Mouse (Mus musculus): Measurements from ENCODE around the gene Slco2a1. TPM values are rescaled to one million over a fixed set of nuclear protein-coding genes. Genes with fewer than 3 reads are reported as not detected.

Gene Slco2a1
- polyA plus RNA-seq, 1 experiment from 2014 or later: 1.8 TPM

GRCm38 (mm10) chr9:102977791-102978492 lies 10.6 kb upstream of the Slco2a1 start:
- ATAC-seq (replicated peaks; ENCODE audit: insufficient number of reproducible peaks, low FRiP score, low TSS enrichment, low read depth) (no peak), DNase-seq (ENCODE audit: low spot score) (peak; percentile 87)
- H3K4me1 ChIP-seq (ENCODE audit: control insufficient read depth, insufficient read depth, low read length): no peaks in the 10 kb centered on the region
- no peak overlapping the region for H3K4me3 ChIP-seq (ENCODE audit: low read depth, low read length)
- no peak overlapping the region for H3K9ac ChIP-seq (replicated peaks; ENCODE audit: low read length)
- H3K36me3 ChIP-seq (replicated peaks; ENCODE audit: control insufficient read depth, insufficient read depth, low read depth, low read length): no peaks in the 10 kb centered on the region
- no peaks in the 10 kb centered on the region for H3K9me3 ChIP-seq (replicated peaks; ENCODE audit: control insufficient read depth, low read length)
- no peaks in the 10 kb centered on the region for H3K27me3 ChIP-seq (ENCODE audit: control insufficient read depth, insufficient read depth, low read length)
- H3K27ac ChIP-seq (replicated peaks; ENCODE audit: low read depth, low read length): no peak overlapping the region
- 29% methylated on average over 9 of the region's 9 CpGs for WGBS
- no peak overlapping the region for H3K4me2 ChIP-seq (ENCODE audit: low read depth, low read length)

GRCm38 (mm10) chr9:102979011-102979700 lies 9.4 kb upstream of the Slco2a1 start:
- H3K27me3 ChIP-seq (ENCODE audit: control insufficient read depth, insufficient read depth, low read length): no peaks in the 10 kb centered on the region
- no peaks in the 10 kb centered on the region for H3K36me3 ChIP-seq (replicated peaks; ENCODE audit: control insufficient read depth, insufficient read depth, low read depth, low read length)
- WGBS: 84% methylated on average over 3 of the region's 3 CpGs
- no peak overlapping the region for H3K4me2 ChIP-seq (ENCODE audit: low read depth, low read length)
- no peak overlapping the region for H3K4me3 ChIP-seq (ENCODE audit: low read depth, low read length)
- ATAC-seq (replicated peaks; ENCODE audit: insufficient number of reproducible peaks, low FRiP score, low TSS enrichment, low read depth) (no peak), DNase-seq (ENCODE audit: low spot score) (no peak)
- no peak overlapping the region for H3K27ac ChIP-seq (replicated peaks; ENCODE audit: low read depth, low read length)
- no peak overlapping the region for H3K9ac ChIP-seq (replicated peaks; ENCODE audit: low read length)
- no peaks in the 10 kb centered on the region for H3K4me1 ChIP-seq (ENCODE audit: control insufficient read depth, insufficient read depth, low read length)
- H3K9me3 ChIP-seq (replicated peaks; ENCODE audit: control insufficient read depth, low read length): no peaks in the 10 kb centered on the region

GRCm38 (mm10) chr9:102979956-102980355 lies 8.6 kb upstream of the Slco2a1 start:
- no peak overlapping the region for H3K9ac ChIP-seq (replicated peaks; ENCODE audit: low read length)
- no peaks in the 10 kb centered on the region for H3K27me3 ChIP-seq (ENCODE audit: control insufficient read depth, insufficient read depth, low read length)
- 65% methylated on average over 10 of the region's 10 CpGs for WGBS
- H3K36me3 ChIP-seq (replicated peaks; ENCODE audit: control insufficient read depth, insufficient read depth, low read depth, low read length): no peaks in the 10 kb centered on the region
- H3K4me3 ChIP-seq (ENCODE audit: low read depth, low read length): no peak overlapping the region
- no peak for ATAC-seq (replicated peaks; ENCODE audit: insufficient number of reproducible peaks, low FRiP score, low TSS enrichment, low read depth)
- no peak for DNase-seq (ENCODE audit: low spot score)
- H3K9me3 ChIP-seq (replicated peaks; ENCODE audit: control insufficient read depth, low read length): no peaks in the 10 kb centered on the region
- H3K27ac ChIP-seq (replicated peaks; ENCODE audit: low read depth, low read length): no peak overlapping the region
- no peaks in the 10 kb centered on the region for H3K4me1 ChIP-seq (ENCODE audit: control insufficient read depth, insufficient read depth, low read length)
- no peak overlapping the region for H3K4me2 ChIP-seq (ENCODE audit: low read depth, low read length)

- Histone ChIP-seq H3K9ac (replicated peaks; ENCODE audit: low read length) (no peak overlapping the region), H3K27me3 (ENCODE audit: control insufficient read depth, insufficient read depth, low read length) (no peaks in the 10 kb centered on the region), H3K27ac (replicated peaks; ENCODE audit: low read depth, low read length) (no peak overlapping the region), H3K9me3 (replicated peaks; ENCODE audit: control insufficient read depth, low read length) (no peaks in the 10 kb centered on the region), H3K36me3 (replicated peaks; ENCODE audit: control insufficient read depth, insufficient read depth, low read depth, low read length) (no peaks in the 10 kb centered on the region), H3K4me1 (ENCODE audit: control insufficient read depth, insufficient read depth, low read length) (no peaks in the 10 kb centered on the region), H3K4me3 (ENCODE audit: low read depth, low read length) (no peak overlapping the region), H3K4me2 (ENCODE audit: low read depth, low read length) (no peak overlapping the region)
- DNase-seq (ENCODE audit: low spot score) (no peak), ATAC-seq (replicated peaks; ENCODE audit: insufficient number of reproducible peaks, low FRiP score, low TSS enrichment, low read depth) (no peak)
- WGBS: 92% methylated on average over 5 of the region's 5 CpGs
Measured at GRCm38 (mm10) chr9:102980420-102980819, 8.1 kb upstream of the Slco2a1 start.

GRCm38 (mm10) chr9:102981791-102982190 lies 6.7 kb upstream of the Slco2a1 start:
- no peak for ATAC-seq (replicated peaks; ENCODE audit: insufficient number of reproducible peaks, low FRiP score, low TSS enrichment, low read depth)
- Histone ChIP-seq H3K27ac (replicated peaks; ENCODE audit: low read depth, low read length) (no peak overlapping the region), H3K9me3 (replicated peaks; ENCODE audit: control insufficient read depth, low read length) (no peaks in the 10 kb centered on the region), H3K36me3 (replicated peaks; ENCODE audit: control insufficient read depth, insufficient read depth, low read depth, low read length) (no peaks in the 10 kb centered on the region), H3K4me2 (ENCODE audit: low read depth, low read length) (no peak overlapping the region), H3K27me3 (ENCODE audit: control insufficient read depth, insufficient read depth, low read length) (no peaks in the 10 kb centered on the region), H3K4me3 (ENCODE audit: low read depth, low read length) (no peak overlapping the region), H3K4me1 (ENCODE audit: control insufficient read depth, insufficient read depth, low read length) (no peaks in the 10 kb centered on the region), H3K9ac (replicated peaks; ENCODE audit: low read length) (no peak overlapping the region)
- 100% methylated on average over 2 of the region's 2 CpGs for WGBS
- no peak for DNase-seq (ENCODE audit: low spot score)

- Histone ChIP-seq H3K27ac (replicated peaks; ENCODE audit: low read depth, low read length) (no peak overlapping the region), H3K36me3 (replicated peaks; ENCODE audit: control insufficient read depth, insufficient read depth, low read depth, low read length) (no peaks in the 10 kb centered on the region), H3K4me1 (ENCODE audit: control insufficient read depth, insufficient read depth, low read length) (no peaks in the 10 kb centered on the region), H3K4me3 (ENCODE audit: low read depth, low read length) (no peak overlapping the region), H3K9me3 (replicated peaks; ENCODE audit: control insufficient read depth, low read length) (no peaks in the 10 kb centered on the region), H3K27me3 (ENCODE audit: control insufficient read depth, insufficient read depth, low read length) (no peaks in the 10 kb centered on the region), H3K9ac (replicated peaks; ENCODE audit: low read length) (no peak overlapping the region), H3K4me2 (ENCODE audit: low read depth, low read length) (no peak overlapping the region)
- WGBS: 60% methylated on average over 3 of the region's 3 CpGs
- DNase-seq (ENCODE audit: low spot score) (no peak), ATAC-seq (replicated peaks; ENCODE audit: insufficient number of reproducible peaks, low FRiP score, low TSS enrichment, low read depth) (no peak)
Measured at GRCm38 (mm10) chr9:102982376-102982775, 6.1 kb upstream of the Slco2a1 start.

- no peaks in the 10 kb centered on the region for H3K4me1 ChIP-seq (ENCODE audit: control insufficient read depth, insufficient read depth, low read length)
- H3K4me2 ChIP-seq (ENCODE audit: low read depth, low read length): no peak overlapping the region
- WGBS: 78% methylated on average over 1 of the region's 1 CpGs
- no peaks in the 10 kb centered on the region for H3K27me3 ChIP-seq (ENCODE audit: control insufficient read depth, insufficient read depth, low read length)
- ATAC-seq (replicated peaks; ENCODE audit: insufficient number of reproducible peaks, low FRiP score, low TSS enrichment, low read depth) (no peak), DNase-seq (ENCODE audit: low spot score) (no peak)
- no peaks in the 10 kb centered on the region for H3K36me3 ChIP-seq (replicated peaks; ENCODE audit: control insufficient read depth, insufficient read depth, low read depth, low read length)
- H3K9ac ChIP-seq (replicated peaks; ENCODE audit: low read length): no peak overlapping the region
- no peaks in the 10 kb centered on the region for H3K9me3 ChIP-seq (replicated peaks; ENCODE audit: control insufficient read depth, low read length)
- H3K4me3 ChIP-seq (ENCODE audit: low read depth, low read length): no peak overlapping the region
- no peak overlapping the region for H3K27ac ChIP-seq (replicated peaks; ENCODE audit: low read depth, low read length)
Measured at GRCm38 (mm10) chr9:102985111-102985510, 3.4 kb upstream of the Slco2a1 start.

- H3K4me3 ChIP-seq (ENCODE audit: low read depth, low read length): no peak overlapping the region
Measured at GRCm38 (mm10) chr9:102985939-102986338, 2.6 kb upstream of the Slco2a1 start.

More at GRCm38 (mm10) chr9:102985939-102986338, 2.6 kb upstream of the Slco2a1 start:
- Histone ChIP-seq H3K4me2 (ENCODE audit: low read depth, low read length) (no peak overlapping the region), H3K9me3 (replicated peaks; ENCODE audit: control insufficient read depth, low read length) (no peaks in the 10 kb centered on the region), H3K36me3 (replicated peaks; ENCODE audit: control insufficient read depth, insufficient read depth, low read depth, low read length) (no peaks in the 10 kb centered on the region), H3K4me1 (ENCODE audit: control insufficient read depth, insufficient read depth, low read length) (no peaks in the 10 kb centered on the region), H3K27ac (replicated peaks; ENCODE audit: low read depth, low read length) (no peak overlapping the region), H3K27me3 (ENCODE audit: control insufficient read depth, insufficient read depth, low read length) (no peaks in the 10 kb centered on the region), H3K9ac (replicated peaks; ENCODE audit: low read length) (no peak overlapping the region)
- ATAC-seq (replicated peaks; ENCODE audit: insufficient number of reproducible peaks, low FRiP score, low TSS enrichment, low read depth) (no peak), DNase-seq (ENCODE audit: low spot score) (no peak)
- 21% methylated on average over 4 of the region's 4 CpGs for WGBS
